Mouse (Mus musculus): ENCODE results near the gene Gm49391. TPM values are rescaled to one million over a fixed set of nuclear protein-coding genes. Genes with fewer than 3 reads are reported as not detected.
"Not testable (repeated sequence)": the region's sequence is repeated elsewhere in the genome, so short reads cannot be mapped to it uniquely, and the experiment has no call there.

Gm49391 gene
- polyA plus RNA-seq (2012; rRNA removed), result 2.0 and 2.4 TPM in 2 replicates

GRCm38 (mm10) chr13:60936500-60936901 lies at the start of gene Gm49391, which contains the start of gene Ctla2a:
Gene Gm49391, minus strand, starts transcription at chr13:60936571.
Gene Ctla2a, minus strand, starts transcription at chr13:60936625.
- no peak for DNase-seq (ENCODE audit: low read depth)

GRCm38 (mm10) chr13:60972319-60972718 lies 35.9 kb upstream of the Gm49391 start:
- DNase-seq (ENCODE audit: low read depth), result not testable (repeated sequence)

GRCm38 (mm10) chr13:60963985-60964384 lies 27.6 kb upstream of the Gm49391 start:
- DNase-seq (ENCODE audit: low read depth), result not testable (repeated sequence)

GRCm38 (mm10) chr13:60961706-60962105 lies 25.3 kb upstream of the Gm49391 start:
- DNase-seq (ENCODE audit: low read depth), result no peak

- DNase-seq (ENCODE audit: low read depth), result not testable (repeated sequence)
These were observed 5.5 kb upstream of the Gm49391 start, which contains the start of gene Tpbpa for GRCm38 (mm10) chr13:60941884-60942283. Gene Tpbpa, minus strand, starts transcription at chr13:60941984.

- not testable (repeated sequence) for DNase-seq (ENCODE audit: low read depth)
These were observed 881 bp downstream of the Gm49391 start, which contains the start of gene Gm49393 for GRCm38 (mm10) chr13:60935490-60935889. Gene Gm49393, minus strand, starts transcription at chr13:60935590.

- DNase-seq (ENCODE audit: low read depth), result not testable (repeated sequence)
These were observed 31.6 kb downstream of the Gm49391 start, which contains the start of gene Tpbpb for GRCm38 (mm10) chr13:60904780-60905179. Gene Tpbpb, minus strand, starts transcription at chr13:60904880.

- no peak for DNase-seq (ENCODE audit: low read depth)
These were observed 39.0 kb downstream of the Gm49391 start, which contains the start of gene Ctla2b for GRCm38 (mm10) chr13:60897328-60897727. Gene Ctla2b, minus strand, starts transcription at chr13:60897447.

GRCm38 (mm10) chr13:60896794-60897193 lies 39.6 kb downstream of the Gm49391 start, which contains the start of gene Gm49392:
Gene Gm49392, minus strand, starts transcription at chr13:60896894.
- not testable (repeated sequence) for DNase-seq (ENCODE audit: low read depth)

GRCm38 (mm10) chr13:60895406-60896160 lies 40.8 kb downstream of the Gm49391 start:
- no peak for DNase-seq (ENCODE audit: low read depth)

- no peak for DNase-seq (ENCODE audit: low read depth)
These were observed 44.1 kb downstream of the Gm49391 start for GRCm38 (mm10) chr13:60892301-60892700.

GRCm38 (mm10) chr13:60864281-60864680 lies 72.1 kb downstream of the Gm49391 start, which contains the start of gene 4930486L24Rik:
Gene 4930486L24Rik, minus strand, starts transcription at chr13:60864475.
- DNase-seq (ENCODE audit: low read depth), result no peak

- no peak for DNase-seq (ENCODE audit: low read depth)
These were observed 87.9 kb downstream of the Gm49391 start for GRCm38 (mm10) chr13:60848241-60849120.

Other genes with a start within 250 kb of the Gm49391 start
- gene BC051665, start 150.2 kb downstream of the Gm49391 start, polyA plus RNA-seq (2012; rRNA removed), result not detected in 2 replicates
- gene Ctsll3, start 133.7 kb downstream of the Gm49391 start, polyA plus RNA-seq (2012; rRNA removed), result not detected in 2 replicates
- 0.27 and 0.59 TPM in 2 replicates for gene 4930486L24Rik, start 72.1 kb downstream of the Gm49391 start, polyA plus RNA-seq (2012; rRNA removed)
- 0.20 and 0.23 TPM in 2 replicates for gene Gm49392, start 39.7 kb downstream of the Gm49391 start, polyA plus RNA-seq (2012; rRNA removed)
- 2.3 and 2.5 TPM in 2 replicates for gene Ctla2b, start 39.1 kb downstream of the Gm49391 start, polyA plus RNA-seq (2012; rRNA removed)
- gene Tpbpb, start 31.7 kb downstream of the Gm49391 start, polyA plus RNA-seq (2012; rRNA removed), result not detected in 2 replicates
- not detected in 2 replicates for gene Gm49393, start 981 bp downstream of the Gm49391 start, polyA plus RNA-seq (2012; rRNA removed)
- 12.2 and 18.5 TPM in 2 replicates for gene Ctla2a, start 54 bp upstream of the Gm49391 start, polyA plus RNA-seq (2012; rRNA removed)
- gene Tpbpa, start 5.4 kb upstream of the Gm49391 start, polyA plus RNA-seq (2012; rRNA removed), result not detected in 2 replicates
- gene Ctsj, start 69.4 kb upstream of the Gm49391 start, polyA plus RNA-seq (2012; rRNA removed), result not detected in 2 replicates
- gene Ctsq, start 104.1 kb upstream of the Gm49391 start, polyA plus RNA-seq (2012; rRNA removed), result not detected in 2 replicates
- not detected in 2 replicates for gene Ctsr, start 227.7 kb upstream of the Gm49391 start, polyA plus RNA-seq (2012; rRNA removed)